Mouse (Mus musculus): ENCODE results near the gene Slain2.
"Not testable (repeated sequence)": the region's sequence is repeated elsewhere in the genome, so short reads cannot be mapped to it uniquely, and the experiment has no call there.

Slain2 gene

GRCm38 (mm10) chr5:72953996-72954604 is 40.0 kb downstream of the Slain2 start:
- no peak for DNase-seq

DNA sequence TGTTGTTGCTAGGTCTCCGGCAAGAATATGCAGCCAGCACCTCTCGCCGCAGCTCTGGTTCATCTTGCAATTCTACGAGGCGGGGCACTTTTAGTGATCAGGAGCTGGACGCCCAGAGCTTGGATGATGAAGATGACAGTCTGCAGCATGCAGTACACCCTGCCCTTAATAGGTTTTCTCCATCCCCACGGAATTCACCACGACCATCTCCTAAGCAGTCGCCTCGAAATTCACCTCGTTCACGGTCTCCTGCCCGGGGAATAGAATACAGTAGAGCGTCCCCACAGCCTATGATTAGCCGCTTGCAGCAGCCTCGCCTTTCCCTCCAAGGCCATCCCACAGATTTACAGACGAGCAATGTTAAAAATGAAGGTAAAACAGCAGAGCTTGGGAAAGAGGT is 43.2 kb downstream of the Slain2 start:
- DNase-seq: no peak

DNA sequence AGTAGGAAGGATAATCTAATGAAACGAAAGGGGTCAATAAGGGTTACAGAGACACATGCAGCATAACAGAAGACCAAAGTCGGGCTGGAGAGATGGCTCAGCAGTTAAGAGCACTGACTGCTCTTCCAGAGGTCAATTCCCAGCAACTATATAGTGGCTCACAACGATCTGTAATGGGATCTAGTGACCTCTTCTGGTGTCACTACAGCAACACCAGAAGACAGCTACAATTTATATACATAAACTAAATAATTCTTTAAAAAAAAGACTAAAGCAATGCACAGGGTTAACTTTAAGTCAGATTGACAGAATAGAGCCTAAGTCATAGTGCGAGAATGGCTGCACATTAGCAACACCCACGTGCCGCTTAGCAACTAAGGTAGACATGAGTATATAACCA is 46.0 kb downstream of the Slain2 start:
- DNase-seq: no peak

GRCm38 (mm10) chr5:72965706-72966105 is 51.6 kb downstream of the Slain2 start:
- no peak for DNase-seq

GRCm38 (mm10) chr5:72972435-72972834 is 58.3 kb downstream of the Slain2 start:
- no peak for DNase-seq

DNA sequence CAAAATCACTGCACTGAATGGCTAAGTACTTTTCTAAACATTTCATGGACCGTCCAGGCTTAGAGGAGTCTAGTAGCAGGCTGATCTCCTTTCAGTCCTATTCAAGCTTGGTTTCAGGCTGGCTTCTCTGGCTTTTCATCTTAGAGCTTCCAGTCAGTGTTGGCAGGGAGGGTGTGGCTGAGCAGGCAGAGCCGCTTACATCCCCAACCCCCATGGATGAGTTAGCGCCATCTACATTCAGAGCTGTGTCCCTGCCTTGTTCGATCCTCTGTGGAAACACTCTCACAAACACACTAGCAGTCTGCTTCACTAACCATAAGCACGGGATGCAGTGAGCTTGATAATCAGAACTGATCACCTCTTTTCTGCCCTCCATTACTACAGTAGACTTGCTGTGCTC is 58.8 kb downstream of the Slain2 start:
- no peak for DNase-seq

DNA sequence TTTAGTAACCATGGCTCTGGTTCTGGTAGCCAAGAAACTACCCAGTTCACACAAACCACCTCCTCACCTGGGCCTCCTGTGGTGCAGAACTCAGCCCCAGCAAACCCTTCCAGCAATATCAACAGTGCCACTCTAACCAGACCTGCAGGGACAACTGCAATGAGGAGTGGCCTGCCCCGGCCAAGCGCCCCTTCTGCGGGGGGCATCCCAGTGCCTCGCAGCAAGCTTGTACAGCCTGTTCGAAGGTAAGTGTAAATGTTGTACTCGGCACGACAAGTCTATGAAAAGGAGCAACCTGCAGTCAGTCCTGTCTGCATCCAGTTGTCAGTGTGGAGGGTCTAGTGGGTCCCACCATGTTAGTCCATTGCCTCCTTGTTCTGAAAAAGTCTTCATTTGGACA is 60.5 kb downstream of the Slain2 start, which contains the start of gene Gm10135:
Gene Gm10135 (minus strand): TSS at position 101 of the 400 bp plus-strand sequence.
- DNase-seq: no peak

DNA sequence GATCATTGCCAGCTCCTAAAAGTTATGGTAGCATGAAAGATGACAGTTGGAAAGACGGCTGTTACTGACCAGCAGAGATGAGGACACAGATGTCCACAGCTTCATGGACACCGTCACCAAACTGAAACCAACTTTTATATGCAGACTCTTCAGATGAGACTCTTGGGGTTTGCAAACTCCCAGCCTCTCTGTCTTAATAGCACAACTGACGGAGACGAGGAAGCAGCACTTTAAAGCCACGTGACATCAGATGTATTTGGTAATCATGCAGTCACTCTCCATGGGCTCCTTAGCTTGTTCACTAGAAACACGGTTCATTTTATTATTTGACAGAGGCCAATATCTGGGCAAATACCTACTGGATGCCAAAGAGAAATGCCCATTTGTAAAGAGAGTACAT is 61.9 kb downstream of the Slain2 start:
- DNase-seq: no peak

- no peak for DNase-seq
Observed at GRCm38 (mm10) chr5:72976539-72976938, 62.4 kb downstream of the Slain2 start.

- DNase-seq: peak; percentile 14
Observed at GRCm38 (mm10) chr5:72984091-72984490, 70.0 kb downstream of the Slain2 start.

DNA sequence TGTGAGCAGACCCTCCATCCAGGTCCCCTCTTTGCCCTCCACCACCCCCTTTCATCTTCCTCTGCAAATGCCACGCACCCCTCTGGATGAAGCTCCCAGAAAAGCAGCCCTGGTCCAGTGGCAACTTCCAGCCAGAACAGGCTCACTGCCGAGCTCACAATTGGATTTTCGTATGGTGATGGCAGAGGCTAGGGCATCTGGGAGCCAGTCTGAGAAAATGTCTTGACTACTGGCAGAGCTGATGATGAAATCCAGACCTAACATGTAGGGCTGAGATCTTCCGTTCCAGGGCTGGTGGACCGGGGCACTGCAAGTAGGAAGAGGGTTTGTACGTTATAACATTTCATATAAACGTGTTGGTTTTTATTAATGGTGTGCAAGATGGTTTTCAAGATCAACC is 73.7 kb downstream of the Slain2 start:
- DNase-seq: no peak

DNA sequence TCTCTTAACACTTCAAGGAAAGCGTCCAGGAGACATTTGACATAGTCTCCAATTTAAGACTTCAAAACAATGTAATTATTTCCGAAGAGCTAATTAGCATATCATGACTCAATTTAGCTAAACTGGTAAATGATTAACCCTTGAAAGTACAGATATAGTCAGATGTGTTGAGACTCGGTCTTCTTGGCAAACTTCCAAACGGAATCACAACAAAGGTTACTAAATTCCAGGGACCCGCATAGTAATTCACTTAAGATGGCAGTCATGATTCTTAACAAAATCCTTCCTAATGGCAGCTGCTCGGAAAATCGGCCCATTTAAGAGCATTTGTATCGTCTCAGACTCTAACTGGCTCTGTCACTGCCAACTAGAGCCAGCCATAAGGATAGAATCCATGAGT is 75.7 kb downstream of the Slain2 start:
- DNase-seq: no peak

DNA sequence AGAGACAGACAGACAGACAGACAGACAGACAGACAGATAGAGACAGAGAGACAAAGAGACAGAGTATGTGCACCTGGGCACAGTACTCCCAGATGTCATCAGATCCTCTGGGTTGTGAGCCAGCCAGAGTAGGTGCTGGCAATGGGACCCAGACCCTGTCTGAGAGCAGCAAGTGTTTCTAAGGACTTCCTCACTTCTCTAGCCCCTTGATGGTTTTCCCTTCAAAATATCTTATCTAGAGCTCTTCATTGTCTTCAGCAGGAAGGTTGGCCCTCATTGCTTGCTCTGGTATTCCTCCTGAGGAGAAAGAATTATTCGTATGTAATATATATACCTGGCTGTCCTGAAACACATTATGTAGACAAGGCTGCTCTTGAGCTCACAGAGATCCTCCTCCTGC is 78.4 kb downstream of the Slain2 start:
- DNase-seq: no peak

GRCm38 (mm10) chr5:72994424-72994823 is 80.3 kb downstream of the Slain2 start:
- no peak for DNase-seq

- DNase-seq: no peak
Observed at GRCm38 (mm10) chr5:72994928-72995327, 80.8 kb downstream of the Slain2 start.

DNA sequence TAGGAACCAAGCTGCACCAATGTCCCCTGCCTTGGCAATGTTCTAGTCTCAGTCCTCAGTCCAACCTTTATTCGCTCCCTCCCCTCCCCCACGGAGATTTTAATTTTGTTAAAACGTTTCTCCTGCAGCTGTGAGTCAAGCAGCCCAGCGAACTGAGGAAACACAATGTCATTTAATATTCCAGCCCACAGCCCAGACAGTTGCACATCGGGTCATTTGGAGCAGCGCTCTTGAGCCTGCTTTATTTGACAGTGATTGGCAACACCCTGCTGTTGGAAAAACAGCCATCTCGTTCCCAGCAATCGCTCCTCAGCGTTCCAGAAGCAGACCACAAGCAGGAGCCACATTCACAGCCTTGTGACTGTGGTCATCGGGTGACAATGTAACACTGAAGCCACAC is 81.3 kb downstream of the Slain2 start:
- no peak for DNase-seq

- DNase-seq: not testable (repeated sequence)
Observed at GRCm38 (mm10) chr5:72998546-72998945, 84.4 kb downstream of the Slain2 start.

GRCm38 (mm10) chr5:73004046-73004445 is 89.9 kb downstream of the Slain2 start:
- no peak for DNase-seq

GRCm38 (mm10) chr5:73006784-73007581 is 92.9 kb downstream of the Slain2 start, which contains the start of gene Slc10a4:
Gene Slc10a4 (plus strand): TSS chr5:73006883.
- DNase-seq: no peak

DNA sequence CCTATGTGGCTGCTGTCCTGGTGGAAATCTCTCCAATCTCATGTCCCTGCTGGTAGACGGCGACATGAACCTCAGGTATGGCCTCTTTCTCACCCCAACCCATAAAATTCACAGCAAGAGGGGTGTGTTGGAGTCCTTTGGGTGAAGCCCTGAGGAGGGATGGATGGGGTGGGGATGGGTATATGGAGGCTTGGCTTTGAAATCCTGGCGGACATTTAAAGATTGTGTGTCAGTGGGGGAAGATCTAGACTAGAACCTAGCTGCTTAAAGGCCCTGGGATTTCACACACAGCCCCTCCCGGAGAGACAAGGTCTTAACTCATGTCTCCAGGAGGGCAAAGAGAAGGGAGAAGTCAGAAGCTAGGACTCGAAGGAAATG is 93.5 kb downstream of the Slain2 start:
- no peak for DNase-seq

DNA sequence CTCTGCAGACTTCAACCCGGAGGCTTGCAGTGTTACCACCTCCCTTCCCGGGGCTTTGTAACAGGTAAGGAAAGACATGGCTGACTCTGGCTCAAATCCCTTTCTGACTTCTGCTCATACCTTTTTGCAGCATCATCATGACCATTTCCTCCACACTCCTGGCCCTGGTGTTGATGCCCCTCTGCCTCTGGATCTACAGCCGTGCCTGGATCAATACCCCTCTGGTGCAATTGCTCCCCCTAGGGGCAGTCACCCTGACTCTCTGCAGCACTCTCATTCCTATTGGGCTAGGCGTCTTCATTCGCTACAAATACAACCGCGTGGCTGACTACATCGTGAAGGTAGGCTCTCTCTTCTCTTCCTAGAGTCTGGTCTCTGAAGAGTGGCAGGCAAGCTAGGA is 94.1 kb downstream of the Slain2 start:
- DNase-seq: not testable (repeated sequence)

- DNase-seq: not testable (repeated sequence)
Observed at GRCm38 (mm10) chr5:73011806-73012205, 97.7 kb downstream of the Slain2 start.

DNA sequence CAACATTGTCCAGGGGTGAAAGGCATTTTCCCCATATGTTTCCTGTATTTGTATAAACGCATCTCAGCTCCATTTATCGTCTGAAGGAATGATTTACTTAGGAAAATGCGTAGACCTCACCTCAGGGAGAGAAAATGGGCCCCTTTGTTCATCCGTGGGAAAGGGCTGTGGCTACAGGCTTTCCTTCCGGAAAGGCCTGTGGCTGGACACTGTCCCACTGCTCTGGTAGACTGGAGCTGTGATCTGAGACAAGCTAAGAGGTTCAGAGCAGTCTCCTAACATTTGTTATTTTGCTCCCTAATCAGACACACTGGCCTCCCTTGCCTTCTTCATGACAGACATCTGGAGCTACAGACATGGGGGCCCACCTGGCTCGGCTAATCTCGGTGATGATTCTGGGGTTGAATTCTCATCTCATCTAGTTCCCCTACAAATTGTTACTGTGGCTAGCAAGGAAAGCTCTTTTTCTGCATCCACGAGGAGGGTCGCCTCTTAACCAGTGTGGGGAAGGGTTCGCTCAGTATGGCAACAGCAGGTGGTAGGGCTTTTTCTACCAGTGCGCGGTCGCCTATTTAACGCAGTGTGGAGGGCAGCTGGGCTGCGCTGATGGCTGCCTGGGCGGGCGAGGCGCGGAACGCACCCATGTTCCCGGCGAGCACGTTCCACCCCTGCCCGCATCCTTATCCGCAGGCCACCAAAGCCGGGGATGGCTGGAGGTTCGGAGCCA is 98.9 kb downstream of the Slain2 start:
- not testable (repeated sequence) for DNase-seq
